Mouse (Mus musculus) ovary, postnatal 14 days (tissue): ENCODE measurements around the gene Kdm6b.
"Not testable (repeated sequence)": the region's sequence is repeated elsewhere in the genome, so short reads cannot be mapped to it uniquely, and the experiment has no call there.

ENCODE experiments used
- DNase-seq: peaks from one replicate; pipeline ENCODE4 v3.0.0; 2022; ENCODE audit warnings: low spot score

Kdm6b gene

GRCm38 (mm10) chr11:69406282-69406681 lies 7.2 kb downstream of the Kdm6b start:
- no peak for DNase-seq

DNA sequence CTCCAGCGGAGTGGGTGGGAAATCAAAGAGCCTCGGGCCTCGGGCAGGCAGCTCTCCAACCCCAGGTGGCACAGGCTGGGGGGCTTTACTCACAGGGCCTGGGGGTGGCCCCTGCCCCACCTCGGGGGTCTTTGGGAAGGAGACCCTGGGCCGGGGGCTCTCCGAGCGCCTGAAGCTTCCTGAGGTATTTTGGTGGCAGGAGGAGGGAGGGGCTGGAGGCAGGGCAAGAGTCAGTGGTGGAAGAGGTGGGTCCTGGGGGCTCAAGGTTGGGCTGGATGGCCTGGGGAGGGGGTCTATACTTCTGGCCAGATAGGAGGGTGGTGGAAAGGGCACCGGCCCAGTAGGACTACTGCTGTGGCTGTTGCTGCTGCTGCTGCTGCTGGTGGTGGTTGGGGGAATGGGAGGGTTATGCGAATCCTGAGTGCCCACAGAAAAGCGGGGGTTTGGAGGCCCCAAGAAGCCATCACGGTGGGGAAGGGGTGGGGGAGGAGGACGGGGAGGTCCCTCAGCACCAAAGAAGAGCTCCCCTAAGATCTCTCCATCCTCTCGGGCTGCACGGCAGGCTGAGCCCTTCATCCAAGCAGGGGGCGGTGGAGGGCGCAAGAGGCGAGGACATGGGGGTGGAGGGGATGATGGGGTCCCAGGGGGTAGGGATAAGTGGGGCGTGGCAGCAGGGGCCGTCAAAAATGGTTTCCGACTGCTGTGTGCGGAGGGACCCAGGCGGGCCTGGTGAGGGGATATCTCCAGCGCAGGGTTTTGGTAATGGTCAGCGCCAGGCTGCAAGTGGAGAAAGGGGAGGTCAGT lies 7.9 kb downstream of the Kdm6b start:
- DNase-seq: no peak

- no peak for DNase-seq
These were observed 8.7 kb downstream of the Kdm6b start for GRCm38 (mm10) chr11:69404595-69405396.

- no peak for DNase-seq
These were observed 9.5 kb downstream of the Kdm6b start for GRCm38 (mm10) chr11:69403691-69404594.

- DNase-seq: no peak
These were observed 11.5 kb downstream of the Kdm6b start for GRCm38 (mm10) chr11:69401987-69402386.

DNA sequence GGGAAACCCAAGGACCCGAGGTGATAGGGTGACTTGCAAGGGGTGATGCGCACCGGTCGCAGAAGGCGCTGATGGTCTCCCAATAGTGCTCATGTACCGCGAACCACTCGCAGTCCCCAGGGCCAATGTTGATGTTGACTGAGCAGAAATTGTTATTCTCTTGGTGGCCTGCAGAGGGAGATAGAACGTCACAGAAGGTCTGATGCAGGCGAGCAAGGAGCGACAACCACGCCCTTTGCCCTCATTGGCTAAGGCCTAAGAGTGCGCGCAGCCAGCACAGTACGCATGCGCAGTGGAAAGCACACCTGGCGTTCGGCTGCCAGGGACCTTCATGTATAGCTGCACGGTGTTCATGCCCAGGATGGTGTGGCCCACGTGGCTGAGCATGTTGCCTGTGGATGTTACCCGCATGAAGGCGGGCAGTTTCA lies 12.3 kb downstream of the Kdm6b start:
- peak; percentile 76 for DNase-seq

GRCm38 (mm10) chr11:69400083-69400850 lies 13.2 kb downstream of the Kdm6b start:
- no peak for DNase-seq

GRCm38 (mm10) chr11:69399201-69400082 lies 14.0 kb downstream of the Kdm6b start:
- DNase-seq: no peak

GRCm38 (mm10) chr11:69398486-69399200 lies 14.8 kb downstream of the Kdm6b start:
- no peak for DNase-seq

DNA sequence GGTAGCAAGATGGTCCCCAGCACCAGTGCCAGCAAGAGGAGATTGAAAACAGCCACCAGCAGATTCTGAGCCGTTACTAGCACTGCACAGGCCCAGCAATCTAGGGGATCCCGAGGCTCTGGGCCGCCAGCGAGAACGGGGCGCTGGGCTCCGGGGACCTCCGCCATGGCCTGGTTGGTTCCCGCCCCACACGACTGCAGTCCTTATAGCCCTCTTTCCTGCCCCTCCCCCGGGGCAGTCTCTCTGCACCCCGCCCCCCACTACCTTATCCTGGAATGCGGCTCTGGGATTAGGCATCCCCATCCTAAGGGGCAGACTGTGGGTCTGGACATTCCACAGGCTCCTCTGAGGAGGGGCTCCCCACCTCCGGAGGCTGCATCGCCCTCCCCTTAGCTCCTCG lies 15.4 kb downstream of the Kdm6b start, which contains the start of gene Tmem88:
TSS of gene Tmem88 (minus strand) at position 176 of the 400 bp plus-strand sequence.
- DNase-seq: no peak

GRCm38 (mm10) chr11:69397581-69398057 lies 15.9 kb downstream of the Kdm6b start:
- no peak for DNase-seq

- DNase-seq: no peak
These were observed 16.7 kb downstream of the Kdm6b start for GRCm38 (mm10) chr11:69396772-69397171.

GRCm38 (mm10) chr11:69395634-69396373 lies 17.7 kb downstream of the Kdm6b start:
- DNase-seq: peak; percentile 86

DNA sequence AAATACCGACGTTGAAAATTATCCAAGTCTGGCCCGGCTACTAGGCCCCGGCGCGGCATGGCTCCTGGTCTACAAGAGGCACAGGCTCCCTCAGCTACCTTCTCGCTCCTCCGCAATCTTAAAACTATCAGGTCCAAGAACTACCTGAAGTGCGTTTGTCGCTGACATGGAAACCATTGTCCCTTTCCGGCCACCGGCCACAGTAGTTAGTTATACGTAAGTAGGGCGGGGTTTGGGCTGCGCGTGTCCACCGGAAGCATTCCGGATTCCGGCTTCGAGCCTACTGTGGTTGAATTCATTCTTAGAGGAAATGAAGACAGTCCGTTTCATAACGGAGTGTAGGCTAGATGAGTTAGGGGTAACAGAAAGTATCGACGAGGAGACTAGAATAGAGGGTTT lies 18.2 kb downstream of the Kdm6b start, which contains the start of the genes Naa38 and Cyb5d1:
TSS of gene Naa38 (plus strand) at position 253 of the 399 bp plus-strand sequence.
TSS of gene Cyb5d1 (minus strand) at position 397 of the 399 bp plus-strand sequence.
- peak; percentile 78 for DNase-seq

DNA sequence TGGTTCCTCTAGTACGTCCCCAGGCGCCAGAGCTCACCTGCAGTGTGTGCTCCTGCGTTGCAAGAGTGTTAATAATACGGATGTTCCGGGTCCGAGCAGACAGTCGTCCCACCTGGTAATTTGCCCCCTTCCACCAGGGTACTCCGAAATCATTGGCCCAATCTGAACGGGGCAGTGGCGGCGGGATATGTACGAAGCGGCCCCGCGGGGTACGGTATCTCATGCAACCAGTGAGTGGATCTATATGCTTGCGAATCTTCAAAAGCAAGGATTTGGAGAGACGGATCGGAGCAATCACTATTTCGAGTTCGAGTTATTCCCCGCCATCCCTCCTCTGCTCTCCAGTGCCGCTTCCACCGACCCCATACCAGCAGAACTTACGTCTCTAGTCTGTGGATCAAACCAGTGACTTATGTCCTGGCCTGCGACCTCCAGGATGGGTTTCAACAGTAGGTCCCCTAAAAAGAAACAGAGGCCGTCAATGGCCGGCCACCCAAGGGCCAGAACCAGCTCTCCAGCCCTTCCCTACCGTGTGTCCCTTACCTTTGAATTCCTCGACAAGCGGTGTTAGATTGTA lies 18.8 kb downstream of the Kdm6b start:
- DNase-seq: not testable (repeated sequence)

GRCm38 (mm10) chr11:69390400-69391034 lies 23.0 kb downstream of the Kdm6b start:
- DNase-seq: peak; percentile 74
